Mouse (Mus musculus): ENCODE results near the gene Pla1a. TPM values are rescaled to one million over a fixed set of nuclear protein-coding genes. Genes with fewer than 3 reads are reported as not detected.
"Not testable (repeated sequence)": the region's sequence is repeated elsewhere in the genome, so short reads cannot be mapped to it uniquely, and the experiment has no call there.

Gene Pla1a
- total RNA-seq, 2 experiments from 2014 or later = 0.63 to 0.92 TPM

DNA sequence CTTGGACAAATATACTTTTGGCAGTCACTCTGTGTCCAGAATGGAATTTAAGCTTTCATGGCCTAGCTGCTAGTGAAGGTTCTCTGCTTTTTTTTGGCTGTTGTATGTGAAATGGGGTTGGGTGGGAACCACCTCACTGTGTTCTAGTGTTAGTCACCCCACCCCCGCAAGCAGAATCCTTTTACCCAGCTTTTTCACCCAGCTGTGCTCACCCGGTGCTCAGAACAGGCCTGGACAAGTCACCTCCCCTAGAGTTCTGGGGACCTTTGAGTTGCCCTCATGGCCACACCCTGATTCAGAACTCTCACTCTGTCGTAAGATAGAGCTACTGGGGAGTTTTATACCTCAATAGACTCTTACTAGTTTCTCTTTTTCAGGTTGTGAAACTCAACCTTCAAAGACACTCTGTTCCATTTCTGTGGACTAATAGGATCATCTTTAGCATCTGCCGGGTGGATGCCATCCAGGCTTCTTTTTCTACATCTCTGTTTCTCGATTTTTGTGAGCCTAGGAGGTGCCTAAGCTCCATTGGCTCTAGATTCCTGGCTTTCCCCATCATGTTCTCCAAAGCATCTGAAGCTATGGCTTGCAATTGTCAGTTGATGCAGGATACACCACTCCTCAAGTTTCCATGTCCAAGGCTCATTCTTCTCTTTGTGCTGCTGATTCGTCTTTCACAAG, 25.8 kb upstream of the Pla1a start:
- no peak for DNase-seq

GRCm38 (mm10) chr16:38456812-38457567, 24.0 kb upstream of the Pla1a start:
- no peak for DNase-seq

- no peak for DNase-seq
These were observed 22.8 kb upstream of the Pla1a start, which contains the start of gene Cd80 for GRCm38 (mm10) chr16:38455511-38456418. Gene Cd80, plus strand, starts transcription at chr16:38455561.

DNA sequence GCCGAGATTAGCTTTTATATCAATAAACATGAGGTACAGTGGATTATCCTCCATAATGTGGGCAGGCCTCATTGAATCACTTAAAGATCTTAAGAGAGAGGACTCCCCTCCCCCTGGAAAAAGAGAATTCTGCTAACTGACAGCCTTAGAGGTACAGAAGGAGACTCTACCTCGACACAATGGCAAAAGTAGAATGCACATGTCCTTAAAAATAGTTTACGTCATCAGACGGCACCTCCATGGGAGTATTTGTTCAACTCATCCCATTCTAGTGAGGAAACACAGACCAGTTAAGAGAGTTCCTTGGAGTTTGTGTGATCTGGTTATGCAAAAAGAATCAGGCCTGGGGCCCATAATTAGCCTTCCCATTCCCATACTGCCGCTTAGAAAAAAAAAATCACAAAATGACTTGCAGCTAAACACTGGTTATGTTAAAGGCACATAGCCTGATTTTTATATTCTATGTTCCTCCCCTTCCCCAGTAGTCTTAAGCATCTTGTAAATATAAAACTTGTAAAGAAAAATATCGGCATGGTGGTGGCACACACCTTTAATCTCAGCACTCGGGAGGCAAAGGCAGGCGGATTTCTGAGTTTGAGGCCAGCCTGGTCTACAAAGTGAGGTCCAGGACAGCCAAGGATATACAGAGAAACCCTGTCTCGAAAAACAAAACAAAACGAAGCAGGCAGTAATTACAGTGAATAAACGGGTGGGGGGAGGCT, 21.7 kb upstream of the Pla1a start:
- DNase-seq = no peak

- DNase-seq = no peak
These were observed 21.0 kb upstream of the Pla1a start for GRCm38 (mm10) chr16:38453952-38454351.

DNA sequence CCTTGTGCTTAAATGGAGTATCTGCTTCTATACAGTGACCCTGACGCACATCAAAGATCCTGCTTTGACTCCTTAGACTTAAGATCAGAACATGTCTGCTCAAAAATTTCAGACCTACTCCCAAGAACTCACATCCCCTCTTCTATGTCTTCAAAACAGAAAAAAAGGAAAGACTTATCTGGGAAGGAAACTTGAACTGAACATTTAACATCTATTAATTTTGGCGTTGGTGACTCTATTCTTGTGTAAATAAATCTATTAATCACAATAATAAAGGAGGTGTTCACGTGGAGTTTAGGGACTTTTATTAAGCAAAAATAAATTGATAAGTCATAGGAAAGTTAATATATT, 20.2 kb upstream of the Pla1a start:
- DNase-seq = no peak

DNA sequence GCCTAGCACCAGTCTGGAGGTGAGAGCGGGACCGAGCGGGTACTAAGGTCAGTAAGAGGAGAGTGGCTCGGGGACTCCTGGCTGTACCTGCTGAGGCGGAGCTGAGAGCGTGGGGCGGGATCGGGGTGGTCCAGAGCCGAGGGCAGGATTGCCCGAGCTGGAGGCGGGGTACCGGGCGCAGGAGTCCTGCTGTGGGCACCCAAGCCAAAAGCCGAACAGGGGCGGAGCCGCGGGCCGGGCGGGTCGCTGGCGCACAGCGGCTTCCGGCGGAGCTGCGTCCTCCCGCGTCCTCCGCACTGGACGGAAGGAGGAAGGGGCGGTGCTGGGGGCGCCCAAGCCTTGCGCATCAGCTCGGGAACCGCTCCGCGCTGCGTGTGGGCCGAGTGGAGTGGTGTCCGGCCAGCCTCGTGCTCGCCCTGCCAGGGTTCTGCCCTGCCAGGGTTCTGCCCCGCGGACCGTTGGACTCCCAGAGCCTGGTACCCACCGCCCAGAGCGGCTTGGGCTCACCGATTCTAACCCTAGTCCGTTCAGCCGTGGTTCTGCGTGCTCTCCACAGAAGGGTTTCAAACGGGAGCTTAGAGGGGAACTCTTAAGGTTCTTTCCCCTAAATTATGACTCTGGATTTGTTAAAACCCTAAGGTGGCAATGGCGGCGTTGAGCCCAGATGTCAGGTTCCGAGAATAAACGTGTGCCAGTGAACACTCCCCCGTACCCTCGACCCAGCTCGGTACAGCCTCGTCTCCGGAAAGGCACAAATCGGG, 19.7 kb upstream of the Pla1a start, which contains the start of gene Adprh:
TSS of gene Adprh (minus strand) at position 262 of the 761 bp plus-strand sequence.
- peak; percentile 91 to 92 for DNase-seq

- no peak for DNase-seq
These were observed 18.7 kb upstream of the Pla1a start for GRCm38 (mm10) chr16:38451421-38452205.

DNA sequence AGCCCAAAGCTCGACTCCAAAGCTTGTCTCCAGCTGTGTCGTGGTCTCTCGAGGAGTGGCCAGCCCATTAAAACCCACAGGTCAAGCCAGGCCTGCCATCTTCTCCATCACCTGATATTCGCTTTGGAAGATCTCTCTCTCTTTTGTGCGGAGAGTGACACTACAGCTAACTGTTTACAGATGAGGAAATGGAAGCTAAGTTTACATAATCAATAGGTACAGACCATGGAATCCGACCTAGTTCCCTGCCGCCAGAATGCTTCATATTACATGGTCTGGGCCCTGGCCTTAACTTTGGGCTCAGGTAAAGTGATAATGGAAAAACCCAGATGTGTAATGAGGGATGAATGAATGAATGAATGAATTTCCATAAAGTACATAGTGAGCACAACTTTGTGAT, 17.8 kb upstream of the Pla1a start:
- DNase-seq = no peak

DNA sequence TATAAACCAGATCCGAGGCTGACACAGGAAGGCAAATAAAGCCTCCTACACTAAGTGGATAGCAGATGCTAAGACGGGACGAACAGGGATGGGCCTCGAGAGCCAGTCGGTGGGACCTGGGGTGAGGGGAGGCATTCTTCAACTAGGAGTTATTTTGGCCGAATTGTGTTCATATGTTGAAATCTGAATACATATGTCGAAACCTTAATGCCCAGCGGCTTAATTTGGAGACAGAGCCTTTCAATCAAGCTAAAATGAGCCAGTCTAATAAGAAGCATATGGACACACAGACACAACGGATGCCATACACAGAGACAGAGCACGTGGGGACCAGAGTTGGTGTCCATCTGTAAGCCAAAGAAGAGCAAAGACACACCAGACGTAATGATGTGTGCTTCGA, 15.5 kb upstream of the Pla1a start:
- no peak for DNase-seq

DNA sequence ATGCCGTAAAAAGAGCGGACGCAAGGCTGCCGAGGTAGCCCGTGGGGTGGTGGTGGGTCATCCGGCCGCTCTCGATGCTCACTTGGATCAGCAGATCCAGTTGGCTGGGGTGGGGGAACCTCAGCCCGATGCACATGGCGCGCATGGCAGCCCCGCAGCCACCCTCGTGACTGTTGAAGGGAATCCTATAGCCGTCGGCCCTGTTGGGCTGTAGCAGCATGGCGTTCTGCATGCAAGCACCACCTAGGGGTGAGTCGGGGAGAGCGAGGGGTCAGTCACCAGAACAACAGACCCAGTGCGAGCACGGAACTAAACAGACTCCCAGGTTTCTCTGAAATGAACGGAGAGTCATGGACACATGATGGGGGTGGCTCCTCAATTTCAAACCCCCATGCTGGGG, 14.4 kb upstream of the Pla1a start:
- DNase-seq = no peak

DNA sequence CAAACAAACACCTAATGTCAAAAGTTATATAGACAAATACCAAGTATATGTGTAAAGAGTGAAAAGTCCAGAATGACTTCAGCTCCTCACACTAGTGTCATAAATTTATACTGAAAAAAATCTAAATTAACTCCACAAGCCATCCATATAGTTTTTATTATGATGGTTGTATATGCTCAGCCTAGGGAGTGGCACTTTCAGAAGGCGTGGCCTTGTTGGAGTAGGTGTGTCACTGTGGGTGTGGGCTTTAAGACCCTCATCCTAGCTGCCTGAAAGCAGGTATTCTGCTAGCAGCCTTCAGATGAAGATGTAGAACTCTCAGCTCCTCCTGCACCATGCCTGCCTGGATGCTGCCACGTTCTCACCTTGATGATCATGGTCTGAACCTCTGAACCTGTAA, 13.2 kb upstream of the Pla1a start:
- not testable (repeated sequence) for DNase-seq

GRCm38 (mm10) chr16:38445576-38445975, 12.6 kb upstream of the Pla1a start:
- no peak for DNase-seq

GRCm38 (mm10) chr16:38445046-38445445, 12.1 kb upstream of the Pla1a start:
- DNase-seq = no peak

DNA sequence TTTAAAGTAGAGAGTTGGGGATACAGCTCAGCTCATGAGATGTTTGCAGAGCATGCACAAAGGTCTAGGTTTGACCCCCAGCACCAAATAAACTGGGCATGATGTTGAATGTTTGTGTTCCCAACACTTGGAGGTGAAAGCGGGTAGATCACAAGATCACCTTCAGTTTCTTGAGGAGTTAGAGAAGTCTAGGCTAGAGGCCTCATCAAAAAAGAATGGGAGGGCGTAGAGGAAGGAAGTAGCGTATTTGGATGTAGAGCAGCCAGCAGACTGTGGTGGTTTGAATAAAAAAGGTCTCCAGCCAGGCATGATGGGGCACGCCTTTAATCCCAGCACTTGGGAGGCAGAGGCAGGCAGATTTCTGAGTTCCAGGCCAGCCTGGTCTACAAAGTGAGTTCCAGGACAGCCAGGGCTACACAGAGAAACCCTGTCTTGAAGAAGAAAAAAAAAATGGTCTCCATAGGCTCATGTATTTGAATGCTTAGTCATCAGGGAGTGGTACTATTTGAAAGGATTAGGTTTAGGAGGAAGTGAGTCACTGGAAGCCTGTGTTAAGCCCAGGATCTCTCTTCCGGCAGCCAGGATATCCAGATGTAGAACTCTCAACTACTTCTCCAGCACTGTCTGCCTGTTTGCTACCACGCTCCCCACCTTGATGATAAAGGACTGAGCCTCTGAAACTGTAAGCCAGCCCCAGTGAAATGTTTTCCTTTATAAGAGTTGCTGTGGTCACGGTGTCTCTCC, 10.9 kb upstream of the Pla1a start:
- DNase-seq = no peak

DNA sequence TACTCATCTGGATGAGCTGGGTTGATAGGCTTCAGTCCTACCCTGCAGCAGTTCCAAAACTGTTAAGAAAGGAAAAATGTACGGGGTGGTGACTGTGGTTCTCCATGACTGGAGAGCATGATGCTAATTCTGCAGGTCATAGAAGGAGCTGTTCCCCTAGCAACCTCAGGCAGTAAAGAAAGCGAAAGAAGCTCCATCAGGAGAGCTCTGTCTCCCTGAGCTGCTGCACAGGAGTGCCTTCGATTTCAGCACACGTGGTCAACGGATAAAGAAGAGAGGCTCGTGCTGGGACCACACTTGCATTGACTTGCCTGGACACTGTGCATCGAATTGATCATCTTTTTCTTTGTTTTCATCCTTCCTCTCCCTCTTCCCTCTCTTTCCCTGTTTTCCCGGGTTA, 9.3 kb upstream of the Pla1a start:
- DNase-seq = no peak

- no peak for DNase-seq
These were observed 8.7 kb upstream of the Pla1a start for GRCm38 (mm10) chr16:38441611-38442010.

DNA sequence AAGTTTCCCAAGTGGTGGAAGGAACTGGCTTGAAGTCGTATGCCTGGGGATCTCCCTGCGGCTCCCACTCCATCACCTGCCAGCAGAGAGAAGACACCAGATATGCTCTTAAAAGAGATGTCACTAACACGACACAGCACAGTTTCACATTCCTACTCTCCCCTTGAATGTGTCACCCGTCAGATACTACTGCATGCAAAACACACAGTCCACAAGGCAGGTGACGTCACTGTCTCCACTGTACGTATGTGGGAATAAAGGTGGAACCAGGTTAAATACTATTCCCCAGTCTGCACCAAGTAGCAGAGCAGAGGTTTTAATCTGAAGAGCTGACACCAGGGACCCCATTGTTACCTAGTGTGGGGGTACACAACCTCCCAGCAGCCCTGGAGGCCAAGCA, 7.5 kb upstream of the Pla1a start:
- DNase-seq = no peak

GRCm38 (mm10) chr16:38439190-38439589, 6.2 kb upstream of the Pla1a start:
- no peak for DNase-seq

- no peak for DNase-seq
These were observed 1.4 kb upstream of the Pla1a start for GRCm38 (mm10) chr16:38434295-38434795.
